Mouse (Mus musculus) hindbrain, embryonic 14.5 days (tissue): ENCODE measurements around the gene Peak1. TPM values are rescaled to one million over a fixed set of nuclear protein-coding genes. Genes with fewer than 3 reads are reported as not detected.

Source experiments
- ATAC-seq: fragments of 200-750 bp; cut with Nextera tagmentation; 2 replicates; pipeline ENCODE4 v1.8.0; 2017; ENCODE audit warnings: moderate number of reproducible peaks, mild to moderate bottlenecking, moderate TSS enrichment, moderate library complexity; ENCODE audit not compliant: low FRiP score
- DNase-seq: peaks from one replicate; pipeline ENCODE4 v3.0.0-alpha.2; 2015; ENCODE audit warnings: low spot score
- H3K27ac ChIP-seq: fragments of 300-500 bp; sonication (generic); 2 replicates; pipeline ENCODE4 v1.5.1; 2014; ENCODE audit warnings: mild to moderate bottlenecking, moderate library complexity
- H3K27me3 ChIP-seq: fragments of 300-500 bp; sonication (generic); 2 replicates; pipeline ENCODE4 v1.6.1; 2014; ENCODE audit warnings: mild to moderate bottlenecking, low read length, mixed read lengths; ENCODE audit not compliant: control insufficient read depth, insufficient read depth
- H3K36me3 ChIP-seq: fragments of 300-500 bp; sonication (generic); replicated peaks from 2 replicates; pipeline ENCODE4 v1.6.1; 2014; ENCODE audit not compliant: control insufficient read depth, insufficient read depth
- H3K4me1 ChIP-seq: fragments of 300-500 bp; sonication (generic); replicated peaks from 2 replicates; pipeline ENCODE4 v1.6.1; 2014; ENCODE audit warnings: antibody characterized with exemption, low read length, mixed read lengths; ENCODE audit not compliant: control insufficient read depth, insufficient read depth
- H3K4me2 ChIP-seq: fragments of 300-500 bp; sonication (generic); replicated peaks from 2 replicates; pipeline ENCODE4 v1.6.1; 2014; ENCODE audit warnings: mild to moderate bottlenecking, moderate library complexity
- H3K4me3 ChIP-seq: fragments of 300-500 bp; sonication (generic); replicated peaks from 2 replicates; pipeline ENCODE4 v1.5.1; 2014; ENCODE audit warnings: mild to moderate bottlenecking, low read length
- H3K9ac ChIP-seq: fragments of 300-500 bp; sonication (generic); 2 replicates; pipeline ENCODE4 v1.6.1; 2014
- H3K9me3 ChIP-seq: fragments of 300-500 bp; sonication (generic); 2 replicates; pipeline ENCODE4 v1.6.1; 2016; ENCODE audit warnings: low read length; ENCODE audit not compliant: control insufficient read depth
- WGBS: fragments of 180-500 bp; shearing (Covaris S2); extraction: QIAGEN DNeasy Blood & Tissue Kit; methylation state at CpG from one replicate; pipeline ENCODE4 v1.1.7; 2014; 5-methylcytosine and 5-hydroxymethylcytosine counted together
- polyA plus RNA-seq: library from polyadenylated mRNA; unstranded; fragments of >200 nt; fragmentation: Nextera tagmentation; extraction: Ambion mirVana; gene quantifications from 2 replicates; pipeline ENCODE4 v1.2.1, GENCODE M21; 2014

Peak1 gene
- polyA plus RNA-seq, 1 experiment from 2014 or later: 7.7 TPM

- Histone ChIP-seq H3K9ac (no peak overlapping the region), H3K9me3 (no peaks in the 10 kb centered on the region), H3K27me3 (no peaks in the 10 kb centered on the region), H3K4me3 (no peak overlapping the region), H3K4me1 (no peaks in the 10 kb centered on the region), H3K36me3 (no peaks in the 10 kb centered on the region), H3K27ac (no peak overlapping the region), H3K4me2 (no peak overlapping the region)
- WGBS: 91% methylated on average over 4 of the region's 4 CpGs
- ATAC-seq (no peak), DNase-seq (no peak)
Measured at GRCm38 (mm10) chr9:56204316-56204715, 213.6 kb downstream of the Peak1 start.

- Histone ChIP-seq H3K9ac (no peak overlapping the region), H3K27ac (no peak overlapping the region), H3K4me3 (no peak overlapping the region), H3K4me2 (no peak overlapping the region), H3K4me1 (no peaks in the 10 kb centered on the region), H3K9me3 (no peaks in the 10 kb centered on the region), H3K27me3 (no peaks in the 10 kb centered on the region), H3K36me3 (no peaks in the 10 kb centered on the region)
- WGBS: 43% methylated on average over 14 of the region's 14 CpGs
- DNase-seq (peak; percentile 89), ATAC-seq (peak; percentile 71; the same call in 1 of the 2 replicates)
Measured at GRCm38 (mm10) chr9:56200645-56201314, 217.1 kb downstream of the Peak1 start.

- no peak for ATAC-seq
- no peak overlapping the region for H3K9ac ChIP-seq
- no peaks in the 10 kb centered on the region for H3K27me3 ChIP-seq
- no peak overlapping the region for H3K27ac ChIP-seq
- no peaks in the 10 kb centered on the region for H3K9me3 ChIP-seq
- DNase-seq: no peak
- 64% methylated on average over 2 of the region's 2 CpGs for WGBS
- H3K4me3 ChIP-seq: no peak overlapping the region
- H3K36me3 ChIP-seq: no peaks in the 10 kb centered on the region
- no peaks in the 10 kb centered on the region for H3K4me1 ChIP-seq
- no peak overlapping the region for H3K4me2 ChIP-seq
Measured at GRCm38 (mm10) chr9:56200200-56200599, 217.7 kb downstream of the Peak1 start.

- no peak overlapping the region for H3K27ac ChIP-seq
- no peak overlapping the region for H3K4me3 ChIP-seq
- H3K9me3 ChIP-seq: no peaks in the 10 kb centered on the region
- no peak overlapping the region for H3K9ac ChIP-seq
- no peak for ATAC-seq
- H3K27me3 ChIP-seq: no peaks in the 10 kb centered on the region
- 91% methylated on average over 4 of the region's 4 CpGs for WGBS
- DNase-seq: no peak
- peaks cover 6% of the 10 kb centered on the region for H3K4me1 ChIP-seq
- H3K36me3 ChIP-seq: no peaks in the 10 kb centered on the region
- H3K4me2 ChIP-seq: no peak overlapping the region
Measured at GRCm38 (mm10) chr9:56196921-56197320, 220.9 kb downstream of the Peak1 start.

GRCm38 (mm10) chr9:56195193-56195592, 222.7 kb downstream of the Peak1 start:
- 34% methylated on average over 3 of the region's 3 CpGs for WGBS
- DNase-seq: no peak
- ATAC-seq: no peak

GRCm38 (mm10) chr9:56191498-56192455, 226.1 kb downstream of the Peak1 start:
- Histone ChIP-seq H3K27ac (peak overlapping the region; percentile 72), H3K9ac (peak overlapping the region; percentile 22; the same call in 1 of the 2 replicates), H3K27me3 (no peaks in the 10 kb centered on the region), H3K4me2 (no peak overlapping the region), H3K4me3 (no peak overlapping the region), H3K36me3 (no peaks in the 10 kb centered on the region), H3K4me1 (peaks cover 13% of the 10 kb centered on the region), H3K9me3 (no peaks in the 10 kb centered on the region)
- WGBS: 44% methylated on average over 11 of the region's 11 CpGs
- DNase-seq: peak; percentile 65
- ATAC-seq: peak; percentile 49

More at GRCm38 (mm10) chr9:56195193-56195592, 222.7 kb downstream of the Peak1 start:
- H3K36me3 ChIP-seq: no peaks in the 10 kb centered on the region
- no peak overlapping the region for H3K9ac ChIP-seq
- peaks cover 13% of the 10 kb centered on the region for H3K4me1 ChIP-seq
- no peaks in the 10 kb centered on the region for H3K9me3 ChIP-seq
- no peaks in the 10 kb centered on the region for H3K27me3 ChIP-seq
- no peak overlapping the region for H3K4me3 ChIP-seq
- no peak overlapping the region for H3K27ac ChIP-seq
- no peak overlapping the region for H3K4me2 ChIP-seq

GRCm38 (mm10) chr9:56180118-56180781, 237.6 kb downstream of the Peak1 start:
- no peaks in the 10 kb centered on the region for H3K9me3 ChIP-seq
- no peak overlapping the region for H3K9ac ChIP-seq
- WGBS: 18% methylated on average over 8 of the region's 8 CpGs
- DNase-seq (no peak), ATAC-seq (peak; percentile 14; the same call in 1 of the 2 replicates)
- no peaks in the 10 kb centered on the region for H3K36me3 ChIP-seq
- no peak overlapping the region for H3K4me2 ChIP-seq
- H3K4me3 ChIP-seq: no peak overlapping the region
- H3K4me1 ChIP-seq: peaks cover 7% of the 10 kb centered on the region
- H3K27ac ChIP-seq: no peak overlapping the region
- no peaks in the 10 kb centered on the region for H3K27me3 ChIP-seq

- DNase-seq: no peak
- Histone ChIP-seq H3K4me1 (peaks cover 7% of the 10 kb centered on the region), H3K27me3 (no peaks in the 10 kb centered on the region), H3K9ac (no peak overlapping the region), H3K27ac (no peak overlapping the region), H3K36me3 (no peaks in the 10 kb centered on the region), H3K4me3 (no peak overlapping the region), H3K9me3 (no peaks in the 10 kb centered on the region), H3K4me2 (no peak overlapping the region)
- WGBS: 76% methylated on average over 6 of the region's 6 CpGs
- ATAC-seq: no peak
Measured at GRCm38 (mm10) chr9:56179416-56180117, 238.3 kb downstream of the Peak1 start.
